Mouse (Mus musculus) cerebellum, adult 11-12 months (tissue): ENCODE data around the gene Mr1.
A peak's percentile ranks its signal among the peaks of the same experiment; 100 is the strongest.

Experiments
- DNase-seq: peaks from one replicate; pipeline ENCODE4 v3.0.0; 2022

Gene Mr1

DNA sequence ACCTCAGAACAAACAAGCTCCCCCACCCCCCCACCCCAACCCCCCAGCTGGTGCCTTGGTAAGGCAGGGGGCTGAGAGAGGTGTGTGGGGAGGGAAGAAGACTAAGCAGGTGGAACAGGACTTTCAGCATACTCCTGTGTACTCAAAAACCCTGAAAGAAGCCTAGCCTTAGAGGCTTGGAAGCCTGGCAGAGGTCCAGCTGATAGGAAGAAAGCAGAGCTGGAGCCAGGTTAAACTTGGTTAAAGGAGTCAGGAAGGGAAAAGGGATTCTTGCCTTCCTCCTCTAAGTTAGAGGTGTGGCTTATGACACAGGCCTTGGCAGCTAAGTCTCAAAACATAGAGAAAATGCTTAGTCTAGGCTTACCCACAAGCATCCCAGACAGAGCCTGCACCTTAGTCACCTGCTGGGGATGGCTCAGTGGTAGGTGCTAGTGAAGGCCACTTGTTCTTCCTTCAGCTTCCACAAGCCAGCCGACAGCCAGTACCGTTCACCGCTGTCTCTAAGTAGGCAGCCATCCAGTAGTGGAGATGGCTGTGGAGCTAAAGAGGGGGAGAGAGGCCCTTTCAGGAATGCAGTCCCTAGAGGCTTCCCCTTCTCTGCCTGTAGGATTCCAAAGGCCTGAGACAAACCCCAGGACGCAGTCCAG, 53.3 kb downstream of the Mr1 start:
- no peak for DNase-seq

DNA sequence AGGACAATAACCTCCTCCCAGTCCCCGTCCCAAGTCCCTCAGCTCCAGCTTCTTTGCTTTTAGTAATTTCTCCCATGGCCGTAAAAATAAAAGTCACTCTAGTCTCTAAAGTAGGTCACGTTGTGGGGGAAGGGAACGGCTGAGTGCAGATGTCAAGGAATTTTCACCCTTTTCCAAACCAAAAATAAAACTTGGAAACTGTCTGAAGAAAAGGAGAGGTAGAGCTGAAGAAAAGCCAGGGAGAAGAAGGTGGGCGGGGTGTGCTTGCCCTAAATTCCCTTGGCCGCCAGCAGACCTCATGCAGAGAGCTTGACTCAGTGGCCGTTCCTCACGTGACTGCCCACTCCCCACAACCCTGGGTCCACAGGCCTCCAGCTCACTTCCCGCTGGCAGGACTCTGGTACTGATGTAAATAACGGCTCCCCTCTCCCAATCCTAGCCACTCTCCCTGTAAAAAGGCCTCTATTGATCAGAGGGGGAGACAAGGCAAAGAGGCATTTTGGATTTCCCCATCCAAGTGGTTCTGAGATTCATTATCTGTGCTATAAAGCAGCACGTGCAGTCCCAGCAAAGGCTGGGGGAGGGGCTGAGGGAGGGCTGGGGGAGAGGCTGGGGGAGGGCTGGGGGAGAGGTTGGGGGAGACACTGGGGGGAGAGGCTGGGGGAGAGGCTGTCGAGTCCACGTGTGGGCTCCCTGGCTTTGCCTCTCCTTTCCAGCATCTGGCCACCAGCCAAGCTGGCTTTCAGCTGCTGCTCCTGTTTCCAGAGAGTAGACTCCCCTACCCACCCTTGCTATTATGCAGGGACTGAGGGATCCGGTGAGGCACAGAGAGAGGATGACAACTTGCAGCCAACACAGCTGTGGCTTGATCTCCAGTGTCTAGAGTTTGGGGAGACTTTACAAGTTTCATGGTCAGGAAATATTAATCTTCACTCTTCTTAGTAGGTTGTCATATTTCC, 54.5 kb downstream of the Mr1 start:
- no peak for DNase-seq

DNA sequence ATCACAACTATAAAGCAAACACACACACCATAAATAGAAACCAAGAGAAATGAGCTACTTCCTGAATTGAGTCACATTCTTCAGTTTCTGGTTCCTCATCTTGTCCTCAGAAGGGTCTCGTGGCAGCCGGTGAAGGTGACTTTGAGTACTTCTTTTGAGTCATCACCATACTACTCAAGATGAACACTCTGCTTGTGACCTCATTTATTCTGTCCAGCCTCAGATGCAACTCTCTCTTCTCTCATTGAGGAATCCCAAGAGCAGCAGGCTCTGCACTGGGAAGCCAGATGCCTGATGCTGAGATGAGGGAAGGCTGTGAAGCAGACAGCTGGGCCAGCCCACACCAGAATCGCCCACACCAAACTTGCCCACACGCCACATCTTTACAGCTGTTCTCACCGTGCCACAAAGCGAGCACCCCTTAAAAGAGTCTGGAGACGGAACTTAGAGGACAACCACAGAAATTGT, 55.2 kb downstream of the Mr1 start:
- DNase-seq, result no peak

DNA sequence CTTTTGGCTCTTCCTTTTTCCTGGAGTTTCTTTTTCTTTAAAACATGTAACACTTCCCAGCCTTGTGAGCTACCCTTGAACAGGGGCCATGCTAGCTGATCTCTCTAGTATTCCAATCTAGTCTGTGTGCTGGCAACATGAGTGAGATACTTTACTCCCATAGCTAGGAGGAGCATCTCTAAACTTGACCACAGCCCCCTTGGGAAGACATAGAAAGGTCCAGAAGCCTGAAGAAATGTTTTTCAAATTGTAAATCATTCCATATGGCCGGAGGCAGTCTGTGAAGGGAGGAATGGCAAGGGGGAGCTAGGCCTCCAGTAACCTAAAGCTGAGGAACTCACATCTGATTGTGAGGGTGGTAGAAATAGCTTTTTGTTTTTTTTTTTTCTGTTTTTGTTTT, 55.9 kb downstream of the Mr1 start:
- DNase-seq, result no peak

DNA sequence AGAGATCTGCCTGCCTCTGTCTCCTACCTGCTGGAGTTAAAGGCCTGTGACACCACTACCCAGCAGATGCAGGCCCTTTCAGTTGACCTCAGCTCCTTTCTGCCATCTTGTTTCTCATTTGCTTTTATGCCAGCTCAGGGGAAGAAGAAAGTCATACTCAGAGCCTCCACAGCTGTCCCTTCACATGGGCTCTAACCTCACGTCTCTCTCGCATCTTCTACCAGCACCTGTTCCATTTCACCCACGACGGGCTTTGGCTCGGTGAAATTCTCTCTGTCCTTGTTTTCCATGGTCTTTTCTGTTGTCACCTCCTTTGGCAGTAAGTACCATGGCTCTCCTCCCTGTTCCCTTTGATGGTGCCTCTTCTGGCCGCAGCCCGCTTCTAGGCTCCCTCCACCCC, 56.3 kb downstream of the Mr1 start:
- no peak for DNase-seq

DNA sequence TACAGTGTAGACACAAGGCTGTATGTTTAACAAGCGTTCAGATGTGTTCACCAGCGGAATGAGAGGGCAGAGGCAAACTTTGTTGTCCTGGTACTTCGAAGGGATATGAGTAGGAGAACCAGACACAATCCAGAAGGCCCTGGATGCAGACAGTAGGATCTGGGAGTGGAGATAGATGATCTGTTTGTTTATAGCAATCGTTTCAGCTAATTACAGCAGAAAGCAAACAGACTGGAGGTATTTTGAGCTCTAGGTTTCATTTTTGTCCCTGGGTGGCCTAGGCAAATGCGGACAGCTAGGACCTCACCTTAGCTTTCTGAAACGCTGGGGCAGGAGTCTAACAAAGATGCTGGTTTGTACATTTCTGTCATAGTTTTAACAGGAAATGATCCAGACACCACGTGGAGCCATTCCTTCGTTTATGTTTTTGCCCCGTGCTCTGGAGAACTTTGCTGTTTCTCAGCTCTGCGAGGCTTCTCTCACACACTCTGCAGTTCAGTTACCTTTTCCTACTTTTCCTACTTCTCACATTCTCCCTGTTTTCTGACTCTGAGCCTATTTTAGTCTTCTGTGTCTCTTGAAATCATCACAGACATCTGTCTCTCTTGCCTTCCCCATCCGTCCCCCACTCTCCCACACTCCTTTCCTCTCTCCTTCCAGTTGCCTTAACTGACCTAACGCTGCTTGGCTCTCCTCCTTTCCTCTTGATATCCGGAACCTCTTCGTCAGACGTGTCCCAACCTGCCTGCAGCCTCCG, 57.6 kb downstream of the Mr1 start:
- DNase-seq, result no peak

DNA sequence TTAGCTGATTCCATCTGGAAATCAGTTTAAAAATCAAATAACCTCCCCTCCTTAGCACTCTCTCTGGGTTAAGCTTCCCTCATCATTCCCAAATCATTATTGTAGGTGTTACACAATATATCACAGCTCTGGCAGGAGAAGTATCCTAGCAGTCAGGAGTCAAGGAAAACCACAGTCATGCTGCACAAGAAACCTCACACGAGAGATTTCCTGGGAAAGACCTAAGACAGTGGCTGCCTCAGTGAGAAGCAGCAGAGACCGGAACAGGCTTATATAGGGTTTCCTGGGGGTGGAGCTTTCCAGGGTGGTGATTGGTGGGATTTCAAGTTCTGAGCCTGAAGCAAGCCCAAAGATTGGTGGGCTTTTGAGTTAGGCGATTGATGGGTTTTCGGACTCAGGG, 58.6 kb downstream of the Mr1 start:
- no peak for DNase-seq

DNA sequence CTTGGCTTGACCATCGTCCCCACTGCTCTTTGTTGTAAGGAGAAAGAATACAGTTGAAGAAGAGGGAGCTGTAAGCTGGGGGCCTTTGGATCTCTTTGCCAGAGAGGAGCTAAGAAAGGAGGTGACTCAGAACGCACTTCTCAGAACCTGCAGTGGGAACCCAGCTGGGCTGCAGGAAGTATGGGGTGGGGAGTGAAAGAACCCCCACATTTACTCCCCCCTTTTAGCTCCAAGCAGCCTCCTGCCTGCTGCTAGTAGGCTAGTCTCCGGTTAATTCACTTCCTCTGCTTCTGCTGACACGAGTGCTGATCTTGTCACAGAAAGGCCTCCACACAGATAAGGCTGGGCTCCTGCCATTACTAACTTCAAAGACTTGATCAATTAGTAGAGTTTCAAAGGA, 59.7 kb downstream of the Mr1 start:
- no peak for DNase-seq

DNA sequence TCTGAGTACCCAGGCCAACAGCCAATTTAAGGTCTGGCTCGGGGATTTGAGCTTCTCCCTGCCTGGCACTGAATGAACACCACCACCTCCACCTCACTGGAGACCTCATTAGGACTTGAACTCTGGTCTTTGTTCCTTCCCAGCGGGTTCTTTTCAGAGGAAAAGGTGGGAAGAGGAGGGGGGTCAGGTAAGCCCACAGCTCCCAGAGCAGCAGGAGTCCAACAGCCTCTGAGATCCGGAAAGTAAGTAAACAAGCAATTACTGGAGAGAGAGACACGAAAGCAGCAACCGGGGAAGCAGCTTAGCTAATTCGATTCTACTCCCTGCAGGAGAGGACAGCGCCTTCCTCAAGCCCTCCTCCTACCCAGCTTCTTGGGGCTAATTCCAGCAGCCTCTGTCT, 60.2 kb downstream of the Mr1 start:
- DNase-seq, result no peak

DNA sequence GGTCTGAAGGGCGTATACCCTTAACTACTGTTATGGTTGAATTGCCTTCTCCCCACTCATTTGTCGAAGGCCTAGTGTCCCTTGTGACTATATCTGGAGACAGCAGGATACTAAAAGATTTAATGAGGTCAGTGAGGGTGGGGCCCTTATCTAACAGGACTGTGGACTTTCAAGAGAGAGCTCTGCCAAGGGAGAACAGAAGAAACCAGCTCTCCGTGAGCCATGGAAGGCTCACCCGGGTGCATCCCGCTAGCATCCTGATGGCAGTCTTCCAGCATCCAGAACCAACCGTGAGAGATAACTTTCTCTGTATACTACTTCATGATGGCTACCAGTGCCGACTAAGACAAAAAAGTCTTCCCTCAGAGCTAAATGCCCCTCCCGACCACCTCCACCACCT, 61.8 kb downstream of the Mr1 start:
- no peak for DNase-seq

DNA sequence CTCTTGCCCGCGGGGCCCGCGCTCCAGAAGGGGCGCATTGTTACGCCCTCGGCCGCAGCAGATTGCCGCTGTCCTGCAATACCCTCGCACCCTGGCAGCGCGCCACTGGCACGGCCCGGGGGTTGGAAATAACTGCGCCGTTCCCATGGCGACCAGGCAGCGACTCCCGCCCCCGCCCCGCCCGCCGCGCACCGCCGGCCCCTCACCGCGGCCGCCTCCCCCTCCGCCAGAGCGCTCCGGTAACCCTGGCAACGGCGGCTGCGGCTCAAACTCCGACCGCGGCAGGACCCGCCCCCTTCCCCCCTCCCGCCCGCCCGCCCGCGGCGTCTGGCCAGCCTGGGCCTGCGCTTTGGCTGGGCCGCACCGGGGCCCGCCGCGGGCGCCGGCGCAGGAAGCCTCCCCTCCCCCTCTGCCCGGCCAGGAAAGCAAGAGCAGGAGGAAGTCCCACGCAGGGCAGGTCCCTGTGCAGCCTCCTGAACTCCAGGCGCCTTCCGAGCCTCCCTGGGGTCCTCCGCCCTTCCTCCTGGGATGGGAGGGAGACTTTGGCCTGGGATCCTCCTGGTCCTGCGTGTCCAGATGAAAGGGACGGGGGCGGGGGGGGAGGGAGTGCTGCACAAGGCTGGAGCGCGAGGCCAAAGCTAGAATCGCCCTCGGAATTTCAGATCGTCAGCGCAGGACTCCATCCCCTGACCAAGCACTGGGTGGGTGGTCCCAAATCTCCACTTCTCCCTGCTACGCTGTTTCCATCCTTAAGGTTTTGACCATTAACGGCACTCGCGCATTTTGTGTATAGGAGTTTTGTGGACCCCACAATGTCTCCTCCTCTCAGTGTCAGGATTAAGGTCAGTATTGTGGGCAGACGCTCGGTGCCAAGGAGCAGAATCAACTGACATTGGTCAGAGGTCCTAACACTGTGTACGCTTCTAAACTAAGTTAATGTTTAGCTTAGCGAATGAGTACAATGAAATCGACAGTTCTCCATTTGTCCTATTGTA, 63.0 kb downstream of the Mr1 start:
- DNase-seq, result peak; percentile 83

DNA sequence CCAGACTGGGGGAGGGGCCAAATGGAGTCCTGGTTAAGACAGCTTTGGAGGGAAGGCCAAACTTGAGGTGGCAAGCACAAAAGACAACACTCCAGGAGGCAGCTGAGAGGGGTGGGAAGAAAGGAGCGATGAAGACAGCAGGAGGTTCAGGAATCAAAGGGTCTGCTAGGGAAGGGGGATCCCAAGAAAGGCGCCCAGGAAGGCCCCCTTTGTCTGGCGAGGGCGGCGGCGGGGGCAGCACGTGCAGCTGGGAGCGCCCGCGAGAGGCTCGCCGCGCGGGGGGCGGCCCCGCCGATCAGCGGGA, 63.7 kb downstream of the Mr1 start:
- peak; percentile 64 for DNase-seq

DNA sequence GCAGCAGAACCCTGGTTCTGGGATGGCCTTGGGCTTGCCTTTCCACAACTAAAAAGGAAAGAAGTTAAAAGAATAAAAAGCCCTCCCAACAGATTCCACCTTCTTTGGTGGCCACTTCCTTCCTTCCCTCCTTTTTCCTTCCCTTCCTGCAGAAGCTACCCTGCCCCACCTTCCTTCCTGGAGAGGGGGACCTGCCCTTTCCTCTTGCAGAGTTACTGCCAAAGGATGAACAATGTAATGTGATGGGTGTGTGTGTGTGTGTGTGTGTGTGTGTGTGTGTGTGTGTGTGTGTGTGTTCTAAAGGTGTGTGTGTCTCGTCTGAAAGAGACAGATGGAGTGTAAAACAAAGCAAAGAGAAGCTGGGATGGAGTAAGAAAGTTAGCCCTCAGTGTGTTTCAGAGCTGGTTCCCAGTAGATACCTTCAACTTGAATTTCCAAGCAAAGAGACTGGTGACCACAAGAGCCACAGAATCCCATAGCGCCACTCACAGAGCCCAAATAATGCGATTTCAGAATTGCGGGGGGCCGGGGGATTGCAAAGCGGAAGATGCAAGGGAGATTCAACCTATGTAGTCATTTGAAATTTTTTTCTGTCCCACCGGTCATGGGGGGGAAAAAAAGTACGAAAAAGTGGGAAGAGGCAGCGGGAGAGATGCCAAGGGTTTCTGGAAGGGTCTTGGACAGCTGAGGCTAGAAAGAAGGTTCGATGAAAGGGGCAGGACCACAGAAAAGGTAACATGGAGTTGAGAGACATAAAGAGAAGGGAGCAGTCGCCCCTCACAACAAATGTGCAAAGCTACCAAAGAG, 64.3 kb downstream of the Mr1 start:
- no peak for DNase-seq

DNA sequence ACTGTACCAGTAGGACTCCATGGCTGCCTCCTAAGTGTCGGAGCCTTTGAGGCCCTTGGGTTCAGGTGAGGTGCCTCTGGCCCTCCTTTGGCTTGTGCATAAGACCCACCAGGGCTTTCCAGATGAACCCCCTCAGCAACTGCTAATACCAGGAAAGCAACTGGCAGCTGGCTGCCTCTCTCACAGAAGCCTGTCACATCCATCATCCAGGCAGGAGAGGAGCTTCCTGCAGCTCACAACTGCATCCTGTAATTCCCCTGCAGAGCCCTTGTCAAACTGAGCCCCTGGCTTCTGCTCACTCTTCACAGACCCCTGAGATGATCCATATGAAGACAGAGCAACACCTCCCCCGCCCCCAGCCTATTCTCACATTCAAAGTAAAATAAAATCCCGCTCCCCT, 68.9 kb downstream of the Mr1 start:
- no peak for DNase-seq
